Mouse (Mus musculus): ENCODE data around the gene Mlana.

Gene Mlana

DNA sequence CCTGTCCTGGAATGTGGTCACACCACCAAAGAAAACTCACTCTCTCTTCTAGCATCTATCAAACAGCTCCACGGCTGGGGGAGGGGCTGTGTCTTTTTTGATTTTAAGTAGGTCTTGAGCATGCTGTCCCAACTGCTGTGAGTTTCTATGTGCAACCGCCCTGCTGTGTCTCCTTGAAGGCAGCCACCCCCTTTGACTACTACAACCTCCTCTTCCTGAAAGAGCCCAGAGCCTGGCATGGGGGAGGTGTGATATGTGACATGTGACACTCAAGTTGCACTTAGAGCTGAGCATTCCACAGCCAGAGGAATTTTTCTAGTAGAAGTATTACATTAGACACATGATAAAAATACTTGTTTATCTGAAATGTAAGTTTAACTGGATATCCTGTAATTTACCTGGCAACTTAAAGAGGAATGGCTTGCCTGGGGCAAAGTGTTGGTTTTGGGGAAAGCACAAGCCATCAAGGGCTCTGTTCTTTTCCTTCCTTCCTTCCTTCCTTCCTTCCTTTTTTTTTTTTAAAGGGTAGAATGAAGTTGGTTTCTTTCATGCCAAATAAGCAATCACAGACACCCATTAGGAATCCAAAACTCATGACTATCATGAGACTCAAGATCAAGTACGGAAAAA is at the start of gene Mlana:
Gene Mlana, plus strand, starts transcription at position 580 of the 630 bp plus-strand sequence.
- in situ Hi-C loops (cut with MboI, MseI): no loop called here

DNA sequence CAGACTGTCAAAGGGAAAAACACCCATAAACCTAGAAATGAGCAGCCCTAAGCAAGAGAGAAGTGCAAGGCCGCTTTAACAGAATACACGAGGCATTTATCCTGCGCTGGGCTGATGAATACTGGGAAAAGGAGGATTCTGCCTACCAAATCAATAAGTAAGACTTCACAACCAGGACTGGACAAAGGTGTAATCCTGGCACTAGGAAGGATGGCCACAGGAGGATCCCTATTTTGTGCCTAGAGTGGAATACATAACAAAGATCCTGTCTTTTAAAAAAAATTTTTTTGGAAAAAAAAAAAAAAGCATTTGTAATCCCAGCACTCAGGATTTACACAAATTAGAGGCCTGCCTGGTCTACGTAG is 49.1 kb upstream of the Mlana start:
- in situ Hi-C loops (cut with MboI, MseI): no loop called here

DNA sequence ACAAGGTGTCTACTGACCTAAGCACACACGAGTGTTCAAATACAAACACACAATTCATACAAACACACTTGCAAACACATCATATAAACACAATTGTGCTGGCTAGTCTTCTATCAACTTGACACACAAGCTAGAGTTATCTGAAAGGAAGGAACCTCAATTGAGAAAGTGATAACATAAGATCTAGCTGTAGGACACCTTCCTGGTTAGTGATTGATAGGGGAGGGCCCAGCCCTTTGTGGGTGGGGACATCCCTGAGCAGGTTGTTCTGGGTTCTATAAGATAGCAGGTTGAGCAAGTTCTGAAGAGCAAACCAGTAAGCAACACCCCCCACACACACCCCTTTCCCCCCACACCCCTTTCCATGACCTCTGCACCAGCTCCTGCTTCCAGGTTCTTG is 47.9 kb upstream of the Mlana start:
- in situ Hi-C loops (cut with MboI, MseI): no loop called here

DNA sequence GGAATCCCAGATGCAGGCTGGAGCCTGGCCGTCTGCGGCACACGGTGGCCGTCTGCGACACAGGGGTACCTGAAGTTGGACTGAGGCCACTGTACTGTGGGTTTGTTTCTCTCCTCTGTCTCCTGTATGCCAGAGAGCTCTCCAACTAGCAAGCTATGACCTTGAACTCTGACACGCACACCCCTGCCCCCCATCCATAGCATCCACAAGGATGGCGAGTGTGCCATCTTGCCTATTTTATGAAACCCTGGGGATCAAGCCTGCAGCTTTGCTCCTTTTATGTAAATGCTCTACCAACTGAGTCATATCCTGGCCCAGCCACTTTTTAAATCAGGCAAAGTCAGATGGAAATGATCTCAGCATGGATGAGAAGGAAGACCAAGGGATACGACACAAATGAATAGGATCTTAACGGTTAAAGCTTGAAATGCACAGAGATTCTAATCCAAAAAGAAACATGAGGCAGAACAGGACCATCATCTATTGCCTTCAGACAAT is 43.8 kb upstream of the Mlana start:
- in situ Hi-C loops (cut with MboI, MseI): no loop called here

DNA sequence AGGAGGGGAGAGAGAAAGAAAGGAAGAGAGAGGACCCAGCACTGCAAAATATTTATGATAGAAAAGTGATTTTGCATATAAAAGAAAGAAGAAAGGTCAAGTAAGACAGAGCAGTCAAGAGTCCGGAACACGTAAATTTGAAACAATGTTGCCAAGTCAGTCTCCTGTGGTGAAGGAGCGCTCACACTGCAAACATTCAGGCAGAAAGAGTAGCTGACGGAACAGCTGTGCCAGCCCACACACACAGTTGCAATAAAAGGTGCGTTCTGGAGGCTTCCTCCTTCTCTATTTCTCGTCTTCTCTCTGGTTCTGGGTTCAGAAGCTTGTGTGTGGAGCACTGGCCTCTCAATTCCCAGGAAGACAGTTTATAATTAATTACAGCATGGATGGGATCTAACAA is 42.5 kb upstream of the Mlana start:
- in situ Hi-C loops (cut with MboI, MseI): no loop called here

DNA sequence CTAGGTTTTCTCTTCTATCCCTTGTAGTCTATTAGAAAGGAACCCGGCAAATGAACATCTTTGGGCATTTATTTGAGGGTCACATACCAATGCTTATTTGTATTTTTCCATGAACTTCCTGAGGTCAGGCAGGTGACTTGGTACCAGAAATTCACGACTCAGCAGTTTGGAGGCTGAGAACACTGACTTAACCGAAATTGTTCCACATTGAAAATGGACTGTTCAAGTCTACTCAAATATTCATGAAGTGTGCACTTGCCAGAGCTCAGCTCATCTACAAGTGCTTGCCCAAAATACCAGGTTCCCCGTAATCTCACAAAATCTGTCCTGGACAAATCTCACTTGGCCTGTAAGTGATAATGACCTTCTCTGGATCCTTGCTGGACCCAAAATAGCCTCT is 41.6 kb upstream of the Mlana start:
- in situ Hi-C loops (cut with MboI, MseI): no loop called here

DNA sequence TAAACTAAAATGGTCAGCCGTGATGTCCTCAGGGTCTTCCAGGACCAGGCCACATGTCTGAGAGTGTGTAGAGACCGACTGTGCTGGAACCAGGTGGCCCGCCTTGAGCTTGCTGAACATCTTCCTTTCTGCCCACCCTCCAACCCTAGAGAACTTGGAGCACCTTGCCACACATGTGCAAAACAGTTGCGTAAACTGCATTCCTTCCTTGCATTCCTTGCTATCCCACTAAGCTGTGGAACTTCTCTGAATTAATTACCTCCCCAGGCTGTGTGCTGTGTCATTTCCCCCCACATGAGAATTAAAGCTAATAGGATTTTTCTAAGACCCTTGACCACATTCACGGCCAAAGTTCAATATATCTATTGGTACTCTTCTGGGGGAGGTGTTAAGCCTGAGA is 41.0 kb upstream of the Mlana start:
- in situ Hi-C loops (cut with MboI, MseI): no loop called here

DNA sequence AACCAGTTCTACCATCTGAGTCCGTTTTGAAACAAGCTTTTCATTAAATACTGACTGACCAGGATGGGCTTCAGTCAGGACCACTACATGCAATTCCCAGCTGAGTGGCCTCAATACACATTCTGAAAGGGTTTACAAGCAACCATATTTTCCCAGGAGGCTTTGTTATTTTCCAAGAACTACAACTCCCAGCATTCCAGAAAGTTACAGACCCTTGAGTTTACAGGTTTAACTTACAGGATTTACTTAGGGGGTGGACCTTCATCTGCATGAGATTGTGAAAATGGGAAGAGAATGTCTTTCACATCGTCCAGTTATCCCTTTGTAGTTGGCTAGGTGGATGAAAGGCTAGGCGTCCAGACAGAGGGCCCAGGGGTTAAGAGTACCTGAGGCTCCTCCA is 40.6 kb upstream of the Mlana start:
- in situ Hi-C loops (cut with MboI, MseI): no loop called here

DNA sequence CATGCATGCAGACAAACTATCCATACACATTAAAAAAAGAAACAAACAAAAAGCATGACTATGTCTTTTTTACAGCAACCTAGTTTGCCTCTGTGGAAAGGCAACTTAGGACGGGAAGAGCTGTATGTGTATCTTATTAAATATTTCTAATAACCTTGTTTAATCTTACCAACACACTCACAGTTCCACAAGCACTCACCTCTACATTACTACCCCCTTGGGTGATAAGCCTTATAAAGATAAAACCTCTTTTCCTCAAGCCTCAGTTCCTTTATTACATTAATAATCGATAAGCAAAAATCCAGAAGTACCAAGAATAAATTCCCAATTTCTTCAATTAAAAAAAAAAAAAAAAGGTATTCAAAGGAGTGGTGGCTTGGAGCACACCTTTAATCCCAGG is 40.1 kb upstream of the Mlana start:
- in situ Hi-C loops (cut with MboI, MseI): no loop called here

DNA sequence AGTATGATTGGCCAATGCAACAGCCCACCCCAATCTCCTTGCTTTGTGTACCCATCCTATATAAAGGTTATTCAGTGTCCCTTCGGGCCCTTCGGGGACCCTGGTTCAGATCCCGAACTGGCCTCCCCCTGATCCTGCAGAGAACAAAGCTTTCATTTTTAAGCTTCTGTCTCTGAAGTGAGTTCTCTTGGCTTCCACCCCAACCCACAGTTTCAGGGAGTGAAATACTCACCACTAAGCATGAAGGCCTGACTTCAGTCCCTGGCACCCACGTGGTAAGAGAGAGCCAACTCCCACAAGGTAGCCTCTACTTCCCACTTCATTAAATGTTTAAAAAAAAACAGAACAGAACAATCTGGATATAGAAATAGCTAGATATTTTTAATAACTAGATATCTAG is 38.8 kb upstream of the Mlana start:
- in situ Hi-C loops (cut with MboI, MseI): no loop called here

DNA sequence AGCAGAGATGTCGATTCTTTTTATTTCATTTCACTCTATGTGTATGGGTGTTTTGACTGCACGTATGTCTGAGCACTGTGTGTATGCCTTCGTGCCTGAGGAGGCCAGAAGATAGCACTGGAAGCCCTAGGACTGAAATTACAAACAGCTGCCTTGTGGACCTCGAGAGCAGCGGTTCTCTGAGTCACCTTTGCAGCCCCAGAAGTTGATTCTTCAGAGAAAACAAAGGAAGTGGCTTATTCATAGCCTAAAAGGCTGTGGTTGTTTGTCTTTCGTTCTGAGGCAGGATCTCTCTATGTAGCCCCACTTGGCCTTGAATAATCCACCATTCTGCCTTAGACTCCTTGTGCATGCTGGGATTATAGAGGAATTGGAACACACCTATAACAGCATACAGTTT is 37.9 kb upstream of the Mlana start:
- in situ Hi-C loops (cut with MboI, MseI): no loop called here

DNA sequence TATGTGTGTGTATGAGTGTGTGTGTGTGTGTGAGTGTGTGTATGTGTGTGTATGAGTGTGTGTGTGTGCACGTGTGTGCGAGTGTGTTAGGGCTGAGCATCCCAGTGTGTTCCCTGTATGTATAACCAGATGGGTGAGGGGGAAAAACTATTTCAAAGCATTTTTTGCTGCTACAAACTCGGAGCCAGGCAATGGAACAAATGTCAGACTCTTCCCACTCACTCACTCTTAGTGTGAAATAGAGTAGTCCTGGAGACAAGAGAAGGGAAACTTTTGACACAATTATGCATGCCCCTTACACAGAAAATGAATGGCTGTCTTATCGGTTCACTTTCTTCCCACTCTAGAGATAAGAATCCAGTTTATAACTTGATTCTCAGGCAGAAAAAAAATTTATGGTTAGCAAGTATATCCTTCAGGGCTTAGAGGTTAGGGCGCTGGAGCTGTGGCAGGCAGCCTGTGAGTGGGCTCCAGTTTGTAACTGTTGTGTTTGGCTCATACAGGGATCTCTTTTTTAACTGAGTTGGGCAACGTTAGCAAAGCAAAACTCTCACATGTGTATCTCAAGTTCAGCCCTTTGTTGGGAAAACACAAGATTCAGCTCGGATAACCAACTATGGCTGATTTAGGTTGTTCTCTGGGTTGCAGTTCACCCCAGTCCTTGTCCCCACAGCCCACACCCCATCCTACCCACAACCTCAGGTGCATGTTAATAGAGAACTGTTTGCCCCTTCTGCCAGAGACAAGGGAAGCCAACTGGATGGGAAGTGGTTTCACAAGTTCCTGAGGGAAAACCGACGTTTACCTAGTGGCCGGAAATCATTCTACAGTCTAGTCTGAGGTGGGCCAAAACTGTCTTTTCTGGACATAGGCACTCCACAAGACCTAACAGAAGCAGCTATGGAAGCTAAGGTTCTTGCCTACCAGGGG is 36.5 kb upstream of the Mlana start:
- in situ Hi-C loops (cut with MboI, MseI): no loop called here

DNA sequence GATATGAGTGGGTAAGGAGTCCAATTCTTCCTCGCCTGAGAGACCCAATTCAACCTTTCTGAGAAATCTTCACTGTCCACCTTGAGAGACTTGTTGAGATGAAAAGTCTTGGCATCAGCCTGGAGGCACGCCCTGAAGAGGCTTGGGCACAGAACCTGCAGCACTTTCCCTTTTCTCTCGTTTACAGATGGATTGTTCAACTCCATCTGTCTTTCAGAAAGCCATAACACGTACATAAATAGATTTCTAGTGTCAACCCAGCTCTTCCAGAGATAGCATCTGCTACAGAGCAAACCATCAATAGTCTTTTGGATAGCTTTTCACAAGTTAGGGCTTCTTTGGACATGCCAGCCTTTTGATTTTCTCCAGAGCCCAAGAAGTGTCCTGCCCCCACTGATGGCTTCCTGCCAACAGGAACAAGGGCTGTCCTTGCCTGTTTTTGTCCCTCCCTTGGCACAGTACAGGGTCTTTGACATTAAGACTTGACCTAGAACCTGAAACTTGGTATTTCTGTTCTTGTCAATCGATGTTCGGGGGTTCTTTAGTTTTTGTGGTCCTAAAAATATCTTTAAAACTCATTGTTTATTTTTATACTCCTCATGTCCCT is 35.5 kb upstream of the Mlana start:
- in situ Hi-C loops (cut with MboI, MseI): no loop called here

DNA sequence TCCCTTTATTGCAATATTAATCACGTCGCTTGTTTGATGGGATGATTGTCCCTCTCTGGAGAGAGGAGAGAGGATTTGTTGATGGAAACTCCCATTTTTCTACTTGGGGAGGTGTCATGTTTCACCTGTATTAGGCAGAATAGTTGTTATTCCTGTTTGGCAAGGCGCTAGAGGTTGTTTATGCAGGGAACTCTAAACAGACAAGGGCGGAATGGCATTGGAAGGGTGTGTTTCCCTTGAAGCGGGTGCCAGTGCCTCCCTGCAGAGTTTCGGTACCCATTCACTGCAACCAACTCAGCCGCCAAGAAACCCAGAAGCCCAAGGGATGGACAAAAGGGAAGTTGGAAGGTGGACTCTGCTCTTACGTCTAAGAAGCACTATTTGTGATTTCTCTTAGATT is 33.8 kb upstream of the Mlana start:
- in situ Hi-C loops (cut with MboI, MseI): no loop called here

DNA sequence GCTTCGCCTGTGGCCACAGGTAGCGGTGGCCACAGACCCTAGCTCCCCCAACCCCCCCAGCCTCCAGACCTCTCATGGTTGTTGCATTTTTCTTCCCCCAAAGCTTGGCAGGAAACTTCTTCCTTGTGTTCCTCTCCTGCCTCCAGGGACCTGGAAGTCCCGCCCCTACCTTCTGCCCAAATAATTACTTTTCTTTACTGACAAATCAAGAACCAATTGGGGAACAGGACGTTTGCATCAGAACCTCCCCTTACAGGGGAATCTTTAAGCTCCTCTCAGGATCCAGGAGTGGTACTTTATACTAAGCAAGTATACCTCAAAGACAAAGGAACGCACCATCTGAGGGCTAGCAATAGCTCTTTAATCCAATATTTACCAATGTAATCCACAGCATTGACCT is 32.7 kb upstream of the Mlana start:
- in situ Hi-C loops (cut with MboI, MseI): loop anchor here (5.0 kb wide), 1 partner anchor 67 kb away; no protein-coding TSS in a partner anchor

DNA sequence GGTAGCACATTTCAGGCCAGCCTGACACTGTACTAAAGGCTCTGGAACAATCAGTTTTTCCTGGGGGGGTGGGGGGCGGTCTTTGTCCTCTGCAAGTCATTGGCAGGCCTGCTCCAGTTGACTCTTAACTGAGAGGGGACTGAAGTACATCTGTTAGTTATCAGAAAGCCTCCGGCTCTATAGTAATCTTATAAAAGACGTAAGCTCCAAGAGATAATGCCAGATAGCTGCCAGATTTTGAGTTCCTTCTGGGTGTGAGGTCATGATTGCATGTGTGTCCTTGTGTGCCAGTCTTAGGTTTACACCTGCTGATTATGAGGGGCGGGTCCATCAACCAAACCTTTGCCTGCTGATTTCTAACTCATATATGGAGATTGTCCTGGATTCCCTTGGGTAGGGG is 31.5 kb upstream of the Mlana start:
- in situ Hi-C loops (cut with MboI, MseI): loop anchor here (5.0 kb wide), 1 partner anchor 66 kb away; no protein-coding TSS in a partner anchor

DNA sequence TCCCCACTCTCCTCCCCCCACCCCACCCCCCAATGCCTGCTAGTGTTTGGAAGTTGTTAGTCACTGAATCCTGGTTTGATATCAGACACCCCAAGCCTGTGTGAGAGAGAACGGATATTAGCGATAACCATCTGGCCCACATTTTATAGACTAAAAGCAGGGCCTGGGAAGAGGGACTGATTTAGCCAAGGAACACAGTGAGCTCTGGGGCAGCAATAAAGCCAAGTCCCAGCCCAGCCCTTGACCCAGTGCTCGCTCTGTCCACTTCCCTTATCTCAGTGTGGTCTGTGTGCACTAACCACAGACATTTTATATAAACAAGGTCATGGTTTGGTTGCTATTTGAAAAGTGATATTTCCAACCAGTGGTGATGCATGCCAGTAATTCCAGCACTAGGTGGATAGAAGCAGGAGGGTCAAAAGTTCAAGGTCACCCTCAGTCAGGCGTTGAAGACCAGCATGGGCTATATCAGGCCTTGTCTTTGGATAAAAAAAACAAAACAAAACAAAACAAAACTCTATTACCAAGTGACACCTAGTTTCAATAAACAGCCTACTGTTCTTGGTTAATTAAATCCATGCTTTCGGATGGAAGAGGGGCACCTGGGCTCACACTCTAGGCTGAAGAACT is 30.5 kb upstream of the Mlana start:
- in situ Hi-C loops (cut with MboI, MseI): loop anchor here (5.0 kb wide), 1 partner anchor 65 kb away; no protein-coding TSS in a partner anchor

DNA sequence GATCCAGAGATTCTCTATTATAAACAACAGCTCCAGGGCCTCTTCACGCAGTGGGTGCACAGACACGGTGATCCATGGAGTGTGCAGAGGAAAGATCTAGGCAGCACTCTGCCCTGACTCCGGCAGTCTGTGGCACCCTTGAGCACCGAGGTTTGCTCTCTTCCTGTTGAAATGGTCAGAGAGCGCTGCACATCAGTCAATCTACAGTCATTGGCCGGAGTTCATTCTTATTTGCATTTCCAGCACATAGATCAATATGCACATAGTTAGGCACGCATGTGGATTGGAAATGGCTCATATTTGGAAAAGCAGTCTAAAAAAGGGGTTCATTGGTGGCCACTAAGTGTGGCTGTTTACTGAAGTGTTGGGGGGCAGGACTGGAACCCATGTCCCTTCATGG is 29.5 kb upstream of the Mlana start:
- in situ Hi-C loops (cut with MboI, MseI): loop anchor here (5.0 kb wide), 1 partner anchor 64 kb away; no protein-coding TSS in a partner anchor

DNA sequence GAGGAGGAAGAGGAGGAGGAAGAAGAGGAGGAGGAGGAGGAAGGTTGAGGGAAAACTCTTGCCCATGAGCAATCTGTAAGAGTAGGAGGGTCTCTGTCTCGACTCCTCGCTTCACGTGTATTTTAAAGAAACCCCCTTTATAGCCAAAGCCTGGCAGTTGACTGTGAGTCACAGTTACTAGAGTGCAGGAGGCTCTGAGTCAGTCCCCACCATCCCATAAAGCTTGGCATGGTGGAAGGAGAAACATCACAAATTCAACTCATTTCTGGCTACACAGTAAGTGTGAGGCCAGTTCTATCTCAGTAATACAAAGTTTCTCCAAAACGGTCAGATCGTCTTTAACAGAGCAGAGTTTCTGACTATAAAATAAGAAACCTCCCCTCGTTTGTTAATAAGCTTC is 27.4 kb upstream of the Mlana start:
- in situ Hi-C loops (cut with MboI, MseI): no loop called here

DNA sequence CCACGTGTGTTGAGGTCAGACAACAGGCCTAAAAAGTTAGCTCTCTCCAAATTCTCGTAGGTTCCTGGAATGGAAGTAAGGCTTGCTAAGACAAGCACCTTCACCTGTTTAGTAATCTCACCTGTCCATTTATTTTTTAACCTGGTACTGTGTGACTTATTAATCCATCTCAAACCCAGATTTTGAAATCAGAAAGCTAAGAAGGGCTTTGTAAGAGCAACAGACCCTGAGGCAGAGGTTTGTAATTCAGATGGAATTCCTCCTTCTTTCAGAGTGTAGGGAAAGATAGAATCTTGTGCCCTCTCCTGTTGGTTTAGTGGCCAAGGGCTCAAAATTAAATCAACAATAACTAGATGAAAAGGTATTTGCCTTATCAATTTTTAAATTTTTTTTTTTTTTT is 26.5 kb upstream of the Mlana start:
- in situ Hi-C loops (cut with MboI, MseI): no loop called here

DNA sequence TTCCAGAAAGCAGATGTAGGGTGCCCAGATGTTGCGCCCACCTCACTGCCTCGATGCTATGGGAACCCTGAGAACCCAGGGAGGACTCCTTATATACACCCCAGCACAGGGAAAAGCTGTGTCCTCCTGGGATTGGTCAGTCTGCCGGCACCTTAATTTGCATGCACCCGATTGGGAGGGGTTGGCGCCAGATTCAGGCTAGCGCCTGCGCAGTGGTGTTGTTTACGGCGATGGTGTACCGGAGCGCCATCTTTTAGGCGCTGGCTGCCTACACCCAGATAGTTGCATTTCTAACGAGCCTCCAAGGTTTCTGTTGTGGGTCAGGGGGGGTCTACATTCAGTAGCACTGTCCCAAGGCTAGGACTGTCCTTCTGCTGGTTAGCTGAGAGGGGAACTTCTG is 25.0 kb upstream of the Mlana start:
- in situ Hi-C loops (cut with MboI, MseI): no loop called here

DNA sequence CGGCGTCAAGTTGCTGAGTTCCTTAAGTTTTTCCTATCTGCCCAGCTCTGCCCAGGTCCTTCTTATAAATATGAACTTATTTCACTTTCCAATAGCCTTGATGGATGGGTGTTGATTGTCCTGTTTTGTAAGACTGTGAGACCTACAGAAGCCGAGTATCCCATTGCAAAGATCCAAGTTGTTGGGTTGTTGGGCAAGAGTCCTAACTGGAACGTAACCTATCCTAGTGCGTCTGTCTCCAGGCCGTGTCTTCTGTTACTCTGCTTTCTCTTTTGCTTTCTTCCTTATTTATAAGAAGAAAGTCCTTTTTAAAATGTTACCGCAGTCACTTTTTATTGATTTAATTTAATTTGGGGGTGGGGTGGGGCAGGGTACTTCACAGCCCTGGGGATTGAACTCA is 22.7 kb upstream of the Mlana start:
- in situ Hi-C loops (cut with MboI, MseI): no loop called here
